Mouse (Mus musculus) liver (tissue): ENCODE results near the gene Samd4b.
"Not testable (repeated sequence)": the region's sequence is repeated elsewhere in the genome, so short reads cannot be mapped to it uniquely, and the experiment has no call there.

Experiments
- DNase-seq: peaks from one replicate; pipeline ENCODE4 v3.0.0-alpha.2; 2020; ENCODE audit warnings: mixed read lengths

Samd4b gene

DNA sequence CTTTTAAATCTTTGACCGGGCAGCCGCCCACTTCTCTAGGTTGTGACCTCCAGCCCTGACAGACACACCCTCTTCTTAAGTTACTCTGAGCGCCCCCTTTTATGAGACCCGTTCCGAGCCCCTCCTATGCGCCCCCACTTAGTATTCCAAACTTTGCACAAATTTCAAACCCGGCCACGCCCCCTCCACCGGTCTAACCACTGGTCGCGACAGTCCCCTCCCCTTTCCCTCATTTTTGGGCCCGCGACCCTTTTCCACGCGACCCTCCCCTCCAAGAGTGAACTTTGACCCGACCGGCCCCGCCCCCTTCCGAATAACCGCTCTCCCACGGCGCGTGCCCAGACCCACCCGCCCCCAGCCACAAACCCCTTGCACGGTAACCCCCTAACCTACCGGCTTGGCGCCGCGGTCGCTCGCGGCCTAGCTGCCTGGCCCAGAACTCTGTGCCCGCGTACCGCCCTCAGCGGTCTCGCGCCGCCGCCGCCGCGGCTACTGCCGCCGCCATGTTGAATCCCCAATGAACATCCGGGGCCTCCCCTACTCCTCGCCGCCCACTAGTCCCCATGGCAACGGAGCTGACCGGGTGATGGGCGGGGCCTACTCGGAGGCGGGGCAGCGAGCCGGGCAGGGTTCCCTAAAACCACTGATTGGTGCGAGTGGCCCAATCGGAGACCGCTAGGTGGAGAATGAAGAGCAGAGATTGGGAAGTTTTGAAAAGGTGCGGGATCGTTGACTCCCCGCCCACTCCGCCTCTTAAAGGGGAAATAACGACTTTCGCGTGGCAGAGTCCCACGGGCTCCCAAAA is at the start of gene Samd4b, which contains the start of gene Pak4:
Gene Samd4b (minus strand): TSS at position 503 of the 805 bp plus-strand sequence.
Gene Pak4 (minus strand): TSS at position 544 of the 805 bp plus-strand sequence.
- DNase-seq: peak; percentile 100

DNA sequence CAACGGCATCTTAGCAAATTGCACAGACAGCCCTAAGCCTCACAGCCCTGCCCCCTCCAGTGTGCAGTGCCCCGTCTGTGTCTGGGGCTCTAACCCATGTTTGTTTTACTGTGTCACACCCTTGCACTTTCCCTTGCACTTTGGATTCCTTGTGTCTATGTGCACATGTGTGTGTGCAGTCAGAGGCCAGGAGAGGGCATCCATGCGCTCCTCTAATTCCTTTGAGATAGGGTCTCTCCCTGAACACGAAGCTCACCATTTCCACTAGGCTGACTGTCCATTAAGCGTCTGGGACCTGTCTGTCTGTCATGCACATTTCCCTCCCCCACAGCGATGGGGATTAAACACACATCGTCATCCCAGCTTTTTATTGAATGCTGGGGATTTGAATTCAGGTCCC is 49.1 kb upstream of the Samd4b start:
- no peak for DNase-seq

DNA sequence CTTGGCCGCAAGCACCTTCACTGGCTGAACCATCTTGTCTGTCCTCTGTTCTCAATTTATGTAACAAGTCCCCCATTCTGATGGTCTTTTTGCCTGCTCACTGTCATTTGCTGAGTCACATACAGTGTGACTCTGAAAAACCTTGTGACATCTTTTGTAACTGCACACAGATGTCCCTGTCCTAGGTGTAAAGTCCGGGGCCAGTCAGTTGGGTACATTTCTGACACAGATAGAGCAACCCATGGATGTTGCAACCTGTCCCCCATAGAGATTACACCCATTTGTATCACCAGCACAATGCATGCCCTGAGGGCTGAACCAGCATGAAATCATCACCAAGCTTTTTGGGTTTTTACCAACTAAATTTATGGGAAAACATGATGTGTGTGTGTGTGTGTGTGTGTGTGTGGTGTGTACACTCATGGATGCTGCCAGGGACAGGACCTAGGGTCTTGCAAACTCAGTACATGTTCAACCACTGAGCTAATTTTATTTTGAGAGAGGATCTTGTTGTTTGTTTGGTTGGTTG is 48.1 kb upstream of the Samd4b start:
- no peak for DNase-seq

DNA sequence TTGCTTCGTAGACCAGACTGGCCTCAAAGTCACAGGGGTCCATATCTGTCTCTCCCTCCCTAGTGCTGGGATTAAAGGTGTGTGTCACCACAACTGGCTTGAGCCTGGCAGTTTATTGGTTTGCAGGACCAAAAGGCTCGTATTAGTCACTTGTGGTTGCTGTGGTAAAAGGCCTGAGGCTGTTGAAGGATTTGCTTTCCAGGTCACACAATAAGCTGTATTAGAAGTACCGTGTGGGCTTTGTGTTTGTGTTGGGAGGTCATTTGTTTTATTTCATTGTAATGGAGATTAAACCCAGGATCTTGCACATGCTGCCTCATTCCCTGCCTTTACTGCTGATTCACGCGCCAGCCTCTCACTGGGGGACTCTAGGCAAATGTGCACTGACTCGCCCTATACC is 47.4 kb upstream of the Samd4b start:
- no peak for DNase-seq

DNA sequence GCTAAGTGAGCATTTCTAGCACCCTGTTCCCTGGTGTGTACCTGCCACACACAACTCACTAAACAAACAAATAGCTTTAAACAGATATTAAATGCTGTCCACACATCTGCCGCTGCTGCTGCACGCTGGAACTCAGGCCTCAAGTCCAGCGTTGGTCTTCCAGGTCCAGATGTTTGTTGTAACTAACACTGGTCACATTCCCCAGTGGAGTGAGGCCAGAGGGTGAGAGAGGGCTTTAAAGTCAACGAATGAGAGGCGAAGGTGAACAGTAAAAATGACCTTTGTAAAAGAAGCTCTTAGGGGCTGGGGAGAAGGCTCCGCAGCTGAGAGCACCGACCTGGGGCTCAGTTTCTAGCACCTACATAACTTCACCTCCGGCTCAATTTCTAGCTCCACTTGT is 43.6 kb upstream of the Samd4b start:
- DNase-seq: no peak

DNA sequence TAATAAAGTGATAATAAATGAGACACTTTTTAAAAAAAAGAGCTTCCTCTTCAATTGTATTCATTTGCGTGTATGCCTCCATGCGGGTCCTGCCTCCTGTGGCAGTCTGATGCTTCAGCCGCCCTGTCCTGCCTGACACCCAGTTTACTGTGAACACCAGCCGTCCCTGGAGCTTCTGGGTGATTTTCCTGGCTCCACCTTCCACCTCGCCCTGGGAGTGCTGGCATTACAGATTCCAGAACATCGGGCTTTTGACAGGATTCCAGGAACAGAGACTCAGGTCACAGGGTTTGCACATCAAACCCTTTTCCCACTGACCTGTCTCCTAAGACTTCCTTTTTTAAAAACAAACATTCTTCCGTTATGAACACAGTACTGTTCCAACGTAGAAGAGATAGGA is 39.6 kb upstream of the Samd4b start:
- no peak for DNase-seq

DNA sequence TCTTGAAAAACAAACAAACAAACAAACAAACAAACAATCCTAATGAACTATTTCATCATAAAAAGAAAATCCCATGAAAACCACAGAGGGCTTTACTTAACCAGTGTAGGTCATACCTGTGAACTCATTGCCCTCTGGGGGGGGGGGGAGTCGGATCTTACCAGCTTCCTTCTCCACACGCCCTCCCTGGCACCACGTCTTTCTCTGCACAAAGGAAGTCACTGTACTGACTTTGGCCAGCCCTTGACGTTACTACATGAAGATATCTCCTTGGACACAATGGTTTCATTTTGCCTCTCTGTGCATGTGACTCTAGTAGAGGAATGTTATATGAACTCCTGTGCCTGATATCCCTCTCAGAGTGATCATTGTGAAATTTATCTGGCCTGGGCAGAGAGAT is 36.2 kb upstream of the Samd4b start:
- DNase-seq: no peak

DNA sequence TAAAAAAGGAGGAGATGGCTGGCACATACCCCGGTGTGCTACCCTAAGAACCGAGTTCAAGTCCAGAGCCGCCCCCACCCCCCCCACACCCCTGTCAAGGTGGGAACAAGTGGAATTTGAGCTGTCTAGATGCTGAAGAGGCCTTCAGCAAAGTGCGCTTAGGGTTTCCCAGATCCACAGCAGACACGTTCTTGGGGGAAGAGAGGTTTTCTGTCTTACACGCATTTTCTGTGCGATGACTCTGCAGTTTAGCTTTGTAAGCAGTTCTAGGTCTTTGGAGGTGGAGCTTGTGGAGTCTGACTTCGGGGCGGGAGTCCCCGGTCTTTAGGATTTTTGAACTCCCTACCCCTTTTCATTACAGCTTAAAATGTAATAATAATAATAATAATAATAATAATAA is 33.1 kb upstream of the Samd4b start, which contains the start of gene Acp7:
Gene Acp7 (minus strand): TSS at position 260 of the 400 bp plus-strand sequence.
- no peak for DNase-seq

DNA sequence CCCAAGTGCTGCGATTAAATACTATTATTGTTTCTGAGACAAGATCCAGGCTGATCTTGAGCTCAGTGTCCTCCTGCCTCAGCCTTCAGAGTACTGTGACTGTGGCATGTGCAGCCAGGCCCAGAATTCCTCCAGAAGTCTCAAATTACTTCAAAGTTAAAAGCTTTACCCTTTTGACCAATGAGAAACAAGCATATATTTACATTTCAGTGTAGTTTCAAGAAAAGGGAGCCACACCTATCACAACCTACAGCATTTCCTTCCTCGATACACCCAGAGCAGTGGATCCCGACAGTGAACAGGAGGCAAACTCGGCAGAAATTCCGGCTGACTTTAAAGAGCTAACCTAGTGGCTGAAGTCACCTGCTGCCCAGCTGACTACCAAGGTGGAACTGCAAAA is 26.8 kb upstream of the Samd4b start:
- no peak for DNase-seq

DNA sequence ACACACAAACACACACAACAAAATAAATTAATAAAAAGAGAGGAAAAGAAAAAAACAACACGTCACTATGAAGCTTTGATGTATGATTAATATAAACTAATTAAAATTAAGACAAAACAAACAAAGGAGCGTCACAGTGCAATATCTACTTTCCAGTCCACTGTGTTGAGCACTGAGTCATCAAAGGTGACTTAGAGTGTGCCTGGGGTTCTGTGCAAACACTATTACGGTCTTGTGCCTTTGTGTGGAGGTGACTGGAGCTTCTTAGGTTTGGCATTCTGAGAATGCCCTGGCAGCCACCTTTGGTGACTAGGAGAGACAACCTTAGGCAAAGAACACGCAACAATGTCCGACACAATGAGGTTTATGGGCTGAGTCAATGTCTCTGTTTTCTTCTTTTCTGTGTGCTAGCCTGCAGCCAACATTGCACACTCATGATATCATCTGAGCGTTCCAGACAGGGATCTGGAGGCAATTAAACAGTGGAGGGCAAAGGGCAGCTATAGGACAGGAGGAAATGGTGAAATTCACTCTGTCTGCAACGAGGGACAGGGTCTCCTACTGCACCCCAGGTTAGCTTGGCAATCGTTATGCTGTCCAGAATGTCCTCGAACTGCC is 21.3 kb upstream of the Samd4b start:
- no peak for DNase-seq

DNA sequence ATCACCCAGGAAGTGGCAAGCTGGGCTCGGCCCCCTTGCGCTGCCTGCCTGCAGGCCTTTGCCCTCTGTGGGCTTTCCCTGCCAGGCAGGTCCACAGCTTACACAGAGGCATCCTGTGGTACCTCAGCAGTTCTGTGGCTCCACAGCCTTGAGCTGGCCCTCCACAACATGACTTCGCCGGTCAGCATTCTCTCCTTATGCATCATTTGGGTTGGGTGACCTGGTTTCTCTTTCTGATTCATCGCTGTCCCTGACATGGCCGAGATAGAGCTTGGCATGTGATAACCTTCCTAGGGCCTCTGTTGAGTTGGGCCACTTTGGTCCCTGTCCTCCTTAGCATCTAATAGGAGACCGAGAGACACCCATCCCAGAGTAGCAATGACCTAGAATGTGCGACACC is 8.0 kb upstream of the Samd4b start:
- DNase-seq: no peak

DNA sequence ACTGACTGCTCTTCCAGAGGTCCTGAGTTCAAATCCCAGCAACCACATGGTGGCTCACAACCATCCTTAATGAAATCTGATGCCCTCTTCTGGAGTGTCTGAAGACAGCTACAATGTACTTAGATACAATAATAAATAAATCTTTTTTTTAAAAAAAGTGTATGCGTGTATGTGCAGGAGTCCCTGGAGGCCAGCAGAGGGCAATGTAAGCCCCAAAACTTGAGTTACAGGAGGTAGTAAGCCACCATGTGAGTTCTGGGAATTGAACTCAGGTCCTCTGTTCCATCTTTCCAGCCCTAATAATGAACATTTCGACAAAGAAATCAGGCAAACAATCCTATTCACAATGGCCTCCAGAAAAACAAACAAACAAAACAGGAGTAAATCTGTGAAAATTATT is 5.8 kb upstream of the Samd4b start:
- not testable (repeated sequence) for DNase-seq

DNA sequence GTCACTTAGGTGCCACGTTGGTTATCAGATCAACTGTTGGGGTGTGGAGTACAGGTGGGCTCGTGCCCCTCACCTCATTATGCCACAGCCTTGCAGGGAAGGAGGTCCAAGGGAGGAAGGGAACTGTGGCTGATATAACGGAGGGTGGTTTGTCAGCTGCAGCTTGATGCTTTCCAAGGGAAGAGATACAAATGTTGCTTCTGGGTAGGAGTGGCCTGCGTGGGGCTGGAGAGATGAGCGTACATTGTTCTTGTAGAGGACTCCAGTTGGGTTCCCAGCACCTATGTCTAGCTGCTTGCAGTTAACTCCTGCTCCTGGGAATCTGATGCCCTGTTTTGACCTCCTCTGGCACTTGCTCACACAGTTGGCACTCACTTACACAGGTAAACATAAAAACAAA is 5.2 kb upstream of the Samd4b start:
- no peak for DNase-seq

DNA sequence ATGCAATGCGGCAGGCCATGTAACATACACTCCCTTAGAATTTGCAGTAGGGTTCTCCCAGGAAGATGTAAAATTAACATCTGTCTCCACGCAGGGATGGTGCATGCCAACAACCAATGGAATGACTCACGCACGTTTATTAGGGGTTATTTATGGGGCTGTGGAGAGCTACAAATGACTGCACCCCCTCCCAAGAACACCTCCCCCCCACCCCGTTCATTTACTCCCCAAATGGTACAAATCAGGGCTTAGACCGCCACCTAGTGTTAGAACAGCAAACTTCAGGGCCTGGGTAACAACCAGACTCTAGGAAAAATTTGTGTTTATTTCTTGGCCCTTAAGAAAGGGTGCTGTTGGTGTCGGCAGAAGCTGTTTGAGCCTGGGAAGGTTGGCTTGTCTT is 3.7 kb upstream of the Samd4b start:
- peak; percentile 52 for DNase-seq

DNA sequence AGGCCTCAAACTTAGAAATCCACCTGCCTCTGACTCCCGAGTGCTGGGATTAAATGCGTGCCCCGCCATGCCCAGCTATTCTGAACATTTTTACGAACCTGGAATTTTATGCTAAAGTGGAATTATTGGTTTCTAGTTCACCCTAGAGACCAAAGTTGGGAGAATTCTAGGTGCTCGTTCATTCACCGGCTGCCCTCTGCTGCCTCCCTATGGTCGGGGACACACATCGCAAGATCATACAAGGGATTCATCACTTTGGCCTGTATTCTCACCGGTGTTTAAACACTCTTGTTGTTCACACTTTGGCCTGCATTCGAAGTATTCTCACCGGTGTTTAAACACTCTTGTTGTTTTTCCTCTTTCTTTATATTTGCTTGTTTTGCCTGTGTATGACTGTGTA is 3.1 kb upstream of the Samd4b start:
- DNase-seq: peak; percentile 78

DNA sequence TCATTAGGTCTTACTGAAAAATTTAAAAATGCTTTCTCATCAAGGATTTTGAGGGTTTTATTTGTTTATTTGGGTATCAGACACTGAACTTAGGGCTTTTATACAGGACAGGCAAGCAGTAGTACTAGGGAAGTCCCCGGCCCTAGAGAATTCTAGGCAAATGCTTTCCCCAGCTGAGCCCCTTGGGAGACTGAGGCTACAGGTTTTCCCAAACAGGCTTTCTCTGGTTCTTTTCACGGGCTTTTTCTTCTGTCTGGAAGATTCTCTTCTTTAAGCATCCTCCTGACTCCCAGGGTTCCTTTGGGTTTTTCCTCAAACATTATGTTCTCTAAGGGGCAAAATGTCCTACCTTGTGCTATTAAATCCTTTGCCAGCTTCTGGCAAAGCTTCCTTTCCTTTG is 1.0 kb upstream of the Samd4b start:
- no peak for DNase-seq

DNA sequence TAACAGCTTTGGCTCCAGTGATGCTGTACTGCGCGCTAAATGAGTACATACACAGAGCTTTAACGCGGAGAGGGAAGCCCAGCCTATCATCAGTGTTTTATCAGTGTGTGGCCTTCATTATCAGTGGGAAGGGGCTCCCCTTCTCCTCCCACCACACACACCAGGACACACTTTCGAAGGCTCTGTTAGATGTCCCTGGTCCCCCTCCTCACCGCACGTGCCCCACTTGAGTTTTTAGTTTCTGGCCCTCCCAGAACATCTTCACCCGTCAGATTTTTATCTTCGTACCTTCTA is 720 bp downstream of the Samd4b start:
- no peak for DNase-seq

DNA sequence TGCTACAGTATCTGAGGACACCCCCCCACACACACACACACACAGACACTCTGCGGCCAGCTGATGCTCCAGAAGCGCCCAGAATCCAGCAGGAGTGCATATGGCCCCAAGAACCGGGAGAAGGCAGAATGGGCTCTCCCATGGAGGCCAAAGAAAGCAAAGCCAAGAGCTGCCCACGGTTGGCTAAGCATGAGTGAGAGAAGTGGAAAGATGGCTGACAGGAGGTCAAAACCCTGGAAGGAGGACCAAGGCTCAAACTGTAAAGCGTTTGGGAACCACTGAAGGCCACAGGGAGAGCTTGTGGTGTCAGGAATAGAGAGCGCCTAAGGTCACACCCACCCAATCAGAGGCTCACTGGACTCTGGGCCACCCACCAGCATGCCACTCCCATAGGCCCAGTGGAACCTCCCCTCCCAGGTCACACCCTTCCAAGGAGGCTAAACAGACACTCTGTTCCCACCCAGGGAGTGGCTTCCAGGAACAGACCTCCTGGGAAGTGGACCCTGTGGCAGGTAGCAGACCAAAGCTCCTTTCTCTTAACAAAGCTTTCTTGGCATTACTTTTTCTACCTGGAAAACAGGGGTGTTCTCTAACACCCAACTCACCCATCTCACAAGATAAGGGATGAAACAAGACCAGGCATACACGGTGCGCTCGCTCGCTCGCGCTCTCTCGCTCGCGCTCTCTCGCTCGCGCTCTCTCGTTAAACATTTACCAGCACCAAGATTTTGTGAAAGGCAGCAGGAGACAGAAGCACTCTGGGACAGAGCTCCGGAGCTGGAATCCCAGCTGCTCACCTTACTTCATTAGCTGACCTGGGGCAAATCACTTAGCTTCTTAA is 1.3 kb downstream of the Samd4b start:
- peak; percentile 91 for DNase-seq

DNA sequence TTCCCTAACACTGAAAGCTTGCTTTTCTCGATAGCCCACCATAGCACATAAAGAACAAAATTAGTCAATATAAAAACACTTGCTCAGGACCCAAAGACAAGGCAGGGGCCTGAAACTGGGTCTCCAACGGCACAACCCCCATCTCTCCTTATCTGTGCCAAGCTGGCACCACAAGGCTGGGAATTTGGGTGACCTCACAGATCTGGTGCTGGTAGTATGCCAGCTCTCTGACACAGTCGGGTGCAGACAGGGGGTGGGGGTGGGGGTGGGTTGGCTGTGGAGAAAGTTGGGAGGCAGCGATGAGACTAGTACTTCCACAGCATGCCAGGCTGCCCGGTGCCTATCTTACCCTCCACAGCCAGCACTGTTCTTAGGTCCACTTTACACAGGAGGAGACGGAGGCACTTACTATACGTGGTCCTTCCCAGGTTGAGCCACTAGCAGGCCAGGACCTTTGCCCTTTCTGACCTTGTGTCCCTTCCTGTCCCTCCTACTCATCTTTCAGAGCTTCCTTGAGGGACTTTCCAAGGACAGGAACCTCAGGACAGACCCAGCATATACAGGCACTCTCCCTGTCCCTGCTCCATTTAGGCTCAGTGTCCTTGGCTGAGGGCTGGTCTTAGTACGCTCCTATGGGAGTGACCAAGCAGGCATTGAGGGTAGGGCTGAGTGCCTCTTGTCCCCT is 2.1 kb downstream of the Samd4b start:
- DNase-seq: no peak

DNA sequence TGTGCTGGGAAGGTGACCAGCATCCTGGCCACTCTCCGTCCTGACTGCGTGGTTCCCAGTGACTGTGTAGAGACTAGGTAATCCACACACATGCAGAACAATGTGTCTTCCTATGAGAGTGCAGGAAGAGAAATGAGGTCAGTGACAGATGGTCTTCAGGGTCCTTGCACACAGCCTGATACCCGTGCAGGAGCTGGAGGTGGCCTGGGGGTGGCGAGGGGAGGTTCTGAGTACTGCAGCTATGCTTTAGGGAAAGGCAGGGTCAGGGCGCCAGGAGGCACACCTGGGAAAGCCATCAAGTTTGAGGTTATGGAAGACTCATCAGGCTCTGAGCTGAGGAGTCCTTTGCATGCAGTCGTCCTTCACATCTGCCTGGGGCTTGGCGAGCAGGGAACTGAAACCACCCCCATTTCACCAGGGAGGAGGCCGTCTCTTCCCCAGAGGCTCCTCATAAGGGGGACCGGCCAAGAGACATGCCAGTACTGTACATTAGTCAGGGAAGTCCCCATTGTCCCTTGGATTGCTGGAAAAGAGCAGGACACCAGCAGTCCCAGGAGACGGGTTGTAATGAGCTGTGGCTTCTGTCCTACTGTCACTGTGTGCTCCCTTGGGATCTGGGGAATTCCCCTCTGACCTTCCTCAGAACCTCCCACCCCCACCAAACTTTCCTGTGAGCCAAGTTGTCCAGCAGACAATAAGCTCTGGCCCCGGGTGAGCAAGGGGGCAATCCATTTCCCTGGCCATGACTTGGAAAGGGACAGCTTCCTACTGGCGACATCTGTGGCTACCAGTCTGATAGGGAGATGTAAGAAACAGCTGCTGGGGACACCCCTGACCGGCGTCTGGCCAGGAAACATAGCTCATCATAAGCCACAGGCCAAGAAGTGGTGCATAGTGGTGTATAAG is 4.5 kb downstream of the Samd4b start:
- no peak for DNase-seq

DNA sequence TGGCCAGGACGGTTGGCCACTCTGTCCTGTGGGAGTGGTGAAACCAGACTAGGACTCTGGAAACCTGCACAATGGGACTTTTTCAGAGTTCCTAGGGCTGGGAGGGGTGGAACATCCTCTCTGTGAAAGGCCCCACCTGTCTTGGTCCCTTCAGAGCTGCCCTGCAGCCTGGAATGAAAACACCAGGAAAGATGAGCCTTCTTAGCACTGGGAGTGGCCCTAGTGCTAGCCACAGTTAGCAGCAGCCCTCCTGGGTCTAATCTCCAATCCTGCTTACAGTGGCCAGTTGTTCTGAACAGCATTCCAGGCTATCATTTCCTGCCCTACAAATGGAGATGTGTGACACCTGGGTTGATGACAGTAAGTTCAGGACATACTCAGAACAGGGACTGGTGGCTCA is 6.1 kb downstream of the Samd4b start:
- DNase-seq: no peak

DNA sequence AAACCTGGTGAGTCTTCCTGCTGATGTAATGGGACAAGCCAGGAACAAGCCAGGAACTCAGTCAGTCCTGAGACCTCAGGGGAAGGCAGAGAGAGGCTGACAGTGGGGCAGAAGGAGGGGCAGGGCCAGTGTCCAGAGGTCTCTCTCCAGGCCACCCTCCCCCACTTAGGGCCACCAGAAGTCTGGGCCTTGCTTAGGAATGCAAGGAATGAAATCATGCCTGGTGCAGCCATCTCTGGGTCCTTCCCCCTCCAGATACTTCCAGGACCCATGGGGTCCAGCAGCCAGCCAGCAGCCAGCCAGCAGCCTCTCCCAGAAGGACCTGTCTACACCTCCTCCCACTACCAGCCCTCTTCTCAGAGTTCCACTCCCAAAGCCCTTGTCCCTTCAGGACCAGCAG is 10.3 kb downstream of the Samd4b start:
- no peak for DNase-seq
